Mouse (Mus musculus) megakaryocyte, adult 5-6 weeks (primary cell): Measurements from ENCODE around the gene Iqsec1. TPM values are rescaled to one million over a fixed set of nuclear protein-coding genes. Genes with fewer than 3 reads are reported as not detected.
A peak's percentile ranks its signal among the peaks of the same experiment; 100 is the strongest.

Source experiments
- ATAC-seq: 2 replicates; pipeline ENCODE4 v1.8.0; 2016; ENCODE audit warnings: mild to moderate bottlenecking, inconsistent platforms; ENCODE audit not compliant: poor library complexity, severe bottlenecking
- total RNA-seq, 2 experiments: library from RNA; stranded (forward) in 1 of 2; stranded (reverse) in 1 of 2; fragments of 153-499, 151-499 nt in 1 of 2; fragments of 221-1000, 200-1000 nt in 1 of 2; gene quantifications; 2 replicates each; pipeline versions ENCODE4 v1.2.3 to v1.2.4; 2015 to 2017

Iqsec1 gene
- total RNA-seq (2015) (58.0 and 61.3 TPM in 2 replicates), total RNA-seq (2017) (12.2 and 22.1 TPM in 2 replicates)

DNA sequence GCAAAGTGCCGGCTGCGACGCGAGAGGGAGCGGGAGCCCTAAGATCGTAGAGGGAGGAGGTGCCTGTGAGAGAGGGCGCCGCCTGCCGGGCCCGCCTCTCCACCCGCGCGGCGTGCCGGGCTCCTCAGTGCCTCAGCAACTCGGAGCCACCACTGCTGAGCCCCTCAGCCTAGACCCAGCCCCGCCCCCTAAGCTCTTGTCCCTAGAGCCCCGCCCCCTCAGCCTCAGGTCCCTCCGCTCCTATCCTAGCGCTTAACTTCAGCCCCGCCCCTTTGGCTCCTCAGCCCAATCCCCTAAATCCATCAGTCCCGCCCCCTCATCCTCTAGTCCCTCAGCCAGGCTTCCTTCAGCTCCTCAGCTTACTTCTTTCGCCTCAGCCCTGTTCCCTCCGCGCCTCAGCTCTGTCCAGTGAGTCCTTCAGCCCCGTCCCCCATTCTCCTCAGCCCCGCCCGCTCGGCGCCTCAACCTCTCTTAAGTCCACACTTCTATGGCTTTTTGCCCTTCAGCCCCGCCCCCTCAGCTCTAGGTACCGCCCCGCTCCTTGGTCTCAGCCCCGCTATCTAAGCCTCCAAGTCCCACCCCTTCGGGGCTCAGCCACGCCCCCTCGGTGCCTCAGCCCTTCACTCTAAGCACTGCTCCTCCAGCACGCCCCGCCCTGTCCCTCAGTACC is at the start of gene Iqsec1:
Gene Iqsec1 (minus strand): TSS at position 38 of the 670 bp plus-strand sequence.
- peak; percentile 78 for ATAC-seq

DNA sequence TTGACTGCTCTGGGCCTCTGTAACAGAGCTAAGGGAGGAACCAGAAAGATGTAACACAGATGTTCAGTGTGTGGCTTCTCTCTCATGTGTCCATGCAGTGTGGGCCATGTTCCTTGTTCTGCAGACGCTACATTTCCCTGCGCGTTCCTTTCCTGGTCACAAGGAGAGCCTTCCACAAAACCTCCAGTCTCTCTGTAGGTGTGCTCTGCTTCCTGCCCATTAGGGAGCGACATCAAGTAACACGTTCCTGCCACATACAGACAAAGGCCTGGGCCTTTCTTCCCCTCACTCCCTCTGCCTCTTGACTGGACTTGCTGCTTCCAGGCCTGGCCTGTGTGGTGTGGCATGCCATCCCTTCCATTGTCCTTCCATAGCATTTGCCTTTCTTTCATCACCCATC is 39.8 kb upstream of the Iqsec1 start:
- ATAC-seq = no peak

GRCm38 (mm10) chr6:91020810-91021209 is 32.3 kb upstream of the Iqsec1 start:
- no peak for ATAC-seq

DNA sequence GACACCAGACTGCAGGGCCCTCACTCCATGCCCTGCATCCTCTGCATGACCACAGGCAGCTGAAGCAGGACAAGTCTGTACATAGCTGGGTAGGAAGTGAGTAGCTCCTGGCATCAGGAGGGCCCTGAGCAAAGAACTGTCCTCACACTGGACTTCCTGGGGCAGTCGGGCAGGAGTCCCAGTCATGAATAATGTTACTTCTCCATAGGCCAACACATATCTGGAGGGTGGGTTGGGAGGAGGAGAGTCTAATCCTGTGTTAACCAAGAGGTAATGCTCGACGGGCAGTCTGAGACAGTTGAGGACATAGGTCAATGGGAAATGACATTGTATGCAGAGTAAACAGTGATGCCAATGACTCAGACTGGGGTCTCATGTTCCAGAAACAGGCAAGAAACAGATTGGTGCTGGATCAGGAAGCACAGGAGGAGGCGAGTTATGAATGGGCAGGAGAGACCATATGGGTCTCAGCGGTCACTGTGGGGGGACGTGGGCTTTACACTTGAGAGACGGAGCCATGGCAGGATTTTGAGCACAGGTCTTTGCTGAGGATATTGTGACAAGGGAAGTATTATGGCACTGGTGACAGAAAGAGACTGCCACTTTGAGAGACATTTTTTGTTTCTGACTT is 28.2 kb upstream of the Iqsec1 start:
- ATAC-seq = no peak

GRCm38 (mm10) chr6:91014198-91014958 is 25.9 kb upstream of the Iqsec1 start:
- ATAC-seq = peak; percentile 32

- no peak for ATAC-seq
These were observed 24.0 kb upstream of the Iqsec1 start for GRCm38 (mm10) chr6:91012458-91012857.

DNA sequence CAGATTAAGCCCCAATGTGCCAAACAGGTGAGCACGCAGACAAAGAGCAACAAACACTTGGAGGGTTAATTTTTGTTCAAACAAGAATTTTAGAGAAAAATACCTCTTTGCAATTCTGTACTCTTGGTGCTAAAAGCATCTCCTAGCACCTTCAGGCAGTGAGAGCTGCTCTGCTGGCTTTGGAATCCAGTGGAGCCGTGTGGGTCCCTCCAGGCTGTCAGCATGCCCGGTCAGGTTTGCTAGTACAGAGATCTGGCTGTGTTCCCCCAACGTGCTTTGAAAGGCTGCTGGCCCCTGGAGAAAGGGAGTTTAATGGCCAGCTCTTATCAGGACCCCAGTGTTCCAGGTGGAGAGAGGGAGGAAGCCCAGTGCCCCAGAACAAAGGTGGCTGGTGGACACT is 23.1 kb upstream of the Iqsec1 start:
- ATAC-seq = no peak

DNA sequence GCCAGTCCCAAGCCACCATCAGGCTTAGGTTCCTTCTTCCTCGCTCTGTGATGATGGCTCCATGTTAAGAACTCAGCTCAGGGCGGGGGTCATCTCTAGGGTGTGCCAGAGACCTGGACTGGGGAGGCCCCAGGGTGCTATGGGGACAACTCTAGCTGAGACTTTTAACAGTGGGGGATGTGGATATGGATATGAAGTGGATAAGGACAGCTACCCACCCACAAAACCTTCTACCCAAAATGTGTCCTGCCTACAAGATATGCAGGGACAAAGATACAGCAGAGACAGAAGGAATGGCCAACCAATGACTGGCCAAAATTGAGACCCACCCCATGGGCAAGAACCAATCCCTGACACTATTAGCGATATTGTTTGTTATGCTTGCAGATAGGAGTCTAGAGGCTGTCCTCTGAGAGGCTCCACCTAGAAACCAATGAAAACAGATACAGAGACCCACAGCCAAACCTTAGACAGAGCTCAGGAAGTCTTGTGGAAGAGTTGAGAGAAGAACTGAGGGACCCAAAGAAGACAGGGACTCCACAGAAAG is 19.9 kb upstream of the Iqsec1 start:
- no peak for ATAC-seq

- ATAC-seq = no peak
These were observed 18.7 kb upstream of the Iqsec1 start for GRCm38 (mm10) chr6:91007207-91007606.

DNA sequence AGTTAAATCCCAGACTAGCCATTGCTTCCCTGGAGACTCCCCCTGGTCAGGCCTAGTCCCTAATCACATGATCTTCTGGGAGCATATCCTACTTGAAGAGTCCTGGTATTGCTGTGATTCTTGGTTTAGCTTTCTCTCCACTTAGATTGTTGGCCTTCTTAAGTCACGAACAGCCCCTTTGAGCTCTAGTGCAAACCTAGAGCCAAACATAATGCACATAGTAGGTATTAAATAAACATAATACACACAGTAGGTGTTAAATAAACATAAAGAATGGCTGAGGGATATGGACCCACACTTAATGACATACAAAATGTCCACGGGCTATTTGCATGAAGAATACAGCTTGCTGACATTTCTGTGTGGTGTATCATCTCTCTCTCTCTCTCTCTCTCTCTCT is 15.7 kb upstream of the Iqsec1 start:
- no peak for ATAC-seq

DNA sequence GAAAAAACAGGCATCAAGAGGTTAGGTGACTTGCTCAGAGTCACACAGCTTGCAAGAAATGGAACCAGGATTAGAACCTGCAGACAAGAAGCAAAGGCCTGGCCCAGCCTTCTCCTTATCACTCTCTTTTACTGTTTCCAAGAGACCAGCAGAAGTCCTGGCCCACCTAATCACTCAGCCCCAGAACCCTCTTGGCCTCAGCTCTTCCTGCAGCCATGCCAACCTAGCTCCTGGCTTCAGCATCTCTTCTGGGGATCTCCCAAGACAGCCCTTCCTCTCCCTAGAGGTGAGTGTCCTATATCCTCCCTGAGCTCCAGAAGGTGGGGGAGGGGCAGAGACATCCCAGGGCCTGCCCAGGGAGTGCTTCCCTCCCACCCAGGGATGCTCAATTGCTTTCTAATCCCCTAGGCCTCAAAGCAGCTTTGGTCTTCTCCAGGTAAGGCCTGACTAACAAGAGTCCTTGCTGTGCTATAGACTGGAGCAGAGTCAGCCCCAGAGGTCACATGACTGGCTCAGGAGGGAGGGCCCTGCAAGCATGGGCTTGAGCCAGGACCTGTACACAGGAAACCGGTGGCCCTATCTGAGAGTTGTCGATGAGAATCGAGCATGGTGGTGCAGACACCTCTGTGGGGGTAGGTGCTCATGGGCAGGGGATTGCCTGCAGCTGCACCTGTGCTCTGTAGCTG is 15.0 kb upstream of the Iqsec1 start:
- 0 out of 2 replicates have a peak, but pooled peaks have one; percentile 27 for ATAC-seq

DNA sequence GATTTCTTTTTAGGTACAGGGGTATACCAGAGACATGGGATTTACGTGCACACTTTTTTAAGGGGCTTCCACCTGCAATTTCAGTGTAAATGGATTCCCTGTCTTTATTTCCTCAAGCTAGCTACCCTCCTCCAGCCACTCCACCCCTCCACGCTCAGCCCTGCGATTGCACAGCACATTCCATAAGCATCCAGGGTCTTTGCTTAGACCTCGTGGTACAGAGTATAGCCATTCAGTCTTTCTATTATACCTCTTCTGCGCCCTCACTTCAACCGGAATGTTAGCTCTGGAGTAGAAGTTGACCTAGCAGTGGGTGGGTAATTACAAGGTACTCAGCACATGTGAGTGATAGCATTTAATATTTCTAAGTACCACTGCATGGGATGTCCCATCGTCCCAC is 13.1 kb upstream of the Iqsec1 start:
- no peak for ATAC-seq

DNA sequence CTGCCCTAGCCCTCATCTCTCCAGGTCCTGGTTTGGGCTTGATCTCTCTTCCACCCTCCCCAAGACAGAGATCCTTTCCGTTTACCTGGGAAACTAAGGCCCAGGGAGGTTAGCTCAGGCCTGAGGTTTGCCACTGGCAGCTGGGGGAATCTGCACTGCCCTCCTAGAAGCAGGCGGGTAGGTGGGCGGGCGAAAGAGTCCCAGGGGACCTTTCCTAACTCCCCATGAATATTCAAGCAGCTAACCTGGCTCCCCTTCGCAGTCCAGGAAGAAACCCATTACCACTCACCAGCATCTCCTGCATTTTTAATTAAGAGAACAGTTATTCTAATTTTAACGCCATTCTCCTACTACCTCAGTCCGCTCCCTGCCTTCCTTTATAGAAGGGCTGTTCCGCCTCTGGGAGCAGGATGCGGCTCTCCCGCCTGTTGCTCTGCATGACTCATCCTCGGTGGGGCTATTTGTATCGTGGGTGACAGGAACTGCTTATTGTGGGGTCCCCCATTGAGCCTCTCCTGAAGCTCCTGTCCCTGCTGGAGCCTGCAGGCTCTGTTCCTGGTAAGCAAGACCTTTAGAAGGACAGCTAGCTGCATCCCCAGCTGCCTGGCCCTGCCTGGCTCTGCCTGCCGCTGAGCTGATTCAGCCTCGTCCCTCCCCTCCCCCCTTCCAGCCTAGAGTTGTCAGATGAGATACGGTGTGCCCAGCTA is 12.5 kb upstream of the Iqsec1 start:
- no peak for ATAC-seq

DNA sequence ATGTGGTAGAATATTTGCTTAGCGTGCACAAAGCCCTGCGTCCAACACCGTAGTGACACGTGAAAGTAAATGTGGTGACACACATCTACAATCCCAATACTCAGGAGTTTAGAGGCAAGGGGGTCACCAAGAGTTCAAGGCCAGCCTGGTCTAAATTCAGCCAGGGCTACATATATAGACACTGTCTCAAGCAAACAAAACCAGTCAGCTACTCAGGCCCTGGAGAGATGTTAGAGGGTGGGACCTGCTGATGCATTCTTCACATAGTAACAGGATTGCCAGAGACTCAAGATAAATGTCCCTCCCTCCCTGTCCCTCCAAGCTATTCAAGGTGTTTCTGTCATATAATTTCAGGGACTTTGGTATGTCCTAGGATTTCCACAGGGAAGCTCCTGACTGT is 10.7 kb upstream of the Iqsec1 start:
- ATAC-seq = no peak

DNA sequence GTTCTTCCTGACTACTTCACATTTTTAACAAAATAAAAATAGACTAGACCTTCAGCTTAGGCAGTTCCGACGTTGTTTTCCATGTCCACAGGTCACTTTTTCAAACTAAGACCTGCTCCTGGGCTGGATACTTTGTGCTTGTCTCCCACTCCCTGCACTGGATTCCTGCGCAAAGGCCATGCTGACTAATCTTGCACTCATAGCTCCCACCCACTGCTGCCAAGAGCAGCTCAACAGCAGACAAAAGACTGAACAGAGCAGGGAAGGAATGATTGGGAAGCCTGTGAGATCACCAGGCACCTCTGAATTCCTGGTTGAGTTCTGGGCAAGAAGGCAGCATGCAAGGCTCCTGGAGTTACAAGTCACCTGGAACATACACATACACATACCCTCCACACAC is 8.5 kb upstream of the Iqsec1 start:
- ATAC-seq = no peak

DNA sequence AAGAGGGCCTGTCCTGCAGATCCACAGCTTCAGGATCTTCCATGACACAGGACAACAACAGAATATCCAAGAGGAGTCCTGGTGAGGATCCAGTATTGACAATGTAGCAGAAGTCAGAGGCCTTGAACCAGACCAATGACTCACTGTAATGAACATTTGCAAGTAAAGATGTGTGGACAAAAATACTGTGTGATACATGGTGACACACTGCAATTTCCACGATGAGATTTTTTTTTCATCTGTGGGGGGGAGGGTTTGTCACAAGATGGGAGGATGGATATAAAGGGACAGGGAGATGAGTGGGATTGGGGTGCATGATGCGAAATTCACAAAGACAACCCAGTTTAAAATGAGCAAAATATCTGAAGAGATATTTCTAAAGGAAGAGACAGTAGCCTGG is 7.7 kb upstream of the Iqsec1 start:
- ATAC-seq = no peak

DNA sequence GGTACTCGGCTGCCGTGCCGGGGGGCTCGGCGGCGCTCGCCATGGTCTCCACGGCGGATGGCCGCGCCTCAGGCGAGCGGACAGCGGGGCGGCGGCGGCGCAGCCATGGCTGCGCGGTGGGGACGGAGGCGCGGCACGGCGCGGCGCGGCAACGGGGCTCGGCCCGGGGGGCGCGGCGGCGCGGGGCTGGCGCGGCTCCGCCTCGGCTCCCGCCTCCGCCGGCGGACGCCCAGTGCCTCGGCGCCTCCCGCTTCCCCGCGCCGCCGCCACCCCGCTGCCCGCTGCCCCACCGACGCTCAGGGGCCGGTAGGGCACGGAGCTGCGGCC is 223 bp downstream of the Iqsec1 start:
- ATAC-seq = no peak

DNA sequence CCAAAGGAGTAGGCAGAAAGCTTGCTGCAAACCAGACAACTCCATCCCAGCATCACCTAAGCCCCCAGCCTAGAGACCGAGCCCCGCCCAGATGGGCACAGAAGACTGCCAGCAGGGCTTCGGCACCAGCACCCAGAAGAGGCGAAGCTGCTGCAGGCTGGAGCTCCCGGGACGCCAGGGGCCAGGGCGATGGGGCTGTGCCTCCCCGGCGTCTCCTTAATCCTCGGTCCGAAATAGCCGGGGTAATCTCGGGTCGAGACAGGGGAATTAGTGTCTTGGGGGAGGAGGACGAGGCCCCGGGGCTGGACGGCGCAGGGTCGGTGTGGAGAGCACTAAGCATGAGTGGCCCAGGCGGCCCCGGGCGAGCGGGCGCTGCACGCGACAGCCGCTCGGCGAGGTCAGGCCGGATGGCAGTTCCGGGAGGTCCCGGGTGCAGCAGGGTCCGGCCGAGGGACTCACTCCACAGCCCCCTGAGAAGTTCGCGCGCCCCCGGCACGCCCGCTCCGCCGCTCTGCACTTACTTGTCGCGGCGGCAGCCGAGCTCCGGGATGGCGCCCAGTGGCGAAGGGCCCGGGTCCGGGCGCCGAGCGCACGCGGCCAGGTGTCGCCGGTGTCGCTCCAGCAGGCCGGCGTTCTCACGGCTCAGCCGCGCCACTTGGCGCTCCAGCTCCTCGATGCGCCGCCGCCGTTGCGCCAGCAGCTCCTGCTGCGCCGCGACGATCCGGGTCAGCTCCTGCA is 755 bp downstream of the Iqsec1 start:
- no peak for ATAC-seq

- ATAC-seq = no peak
These were observed 4.4 kb downstream of the Iqsec1 start for GRCm38 (mm10) chr6:90984101-90984500.

DNA sequence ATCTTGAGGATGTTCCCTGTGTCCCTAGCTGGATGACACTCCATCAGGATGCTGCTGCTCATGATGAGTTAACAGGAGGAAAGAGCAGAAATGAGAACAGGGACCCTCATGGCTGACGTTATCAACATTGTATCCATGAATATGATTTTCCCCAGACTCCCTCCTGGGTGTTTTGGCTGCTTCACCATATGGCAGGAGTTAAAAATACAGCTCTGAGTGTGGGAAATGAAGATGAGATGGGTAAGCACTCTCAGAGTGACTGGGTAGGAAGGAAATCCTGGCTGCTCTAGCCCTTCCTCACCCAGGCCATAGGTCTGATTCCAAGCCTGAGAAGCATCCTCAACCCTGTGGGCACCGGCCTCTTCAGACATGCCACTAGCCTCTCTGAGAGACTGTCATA is 14.2 kb downstream of the Iqsec1 start:
- ATAC-seq = no peak
